In genomic region chr17:14206062-14206461, GRCm38 (mm10) we compare ENCODE assay signal across 9 mouse cellular contexts. TPM values are rescaled to one million over a fixed set of nuclear protein-coding genes. Genes with fewer than 3 reads are reported as not detected.
DNase-seq lines count a peak whose midpoint lies in the region; ATAC-seq and TF ChIP-seq lines count a peak whose summit lies in the region.
"Had no signal": no experiment of that assay in that cellular context is flagged by ENCODE, and none has a peak within 500 bp of the region (broad histone marks: within the 10 kb centered on the region; RNA-seq: fewer than 3 reads in every experiment).

No protein-coding gene starts in this region.

- H3K27ac ChIP-seq in kidney, embryonic 16.5 days (ENCODE audit: low read length) = no peak overlapping the region
- no peak overlapping the region for H3K27ac ChIP-seq in liver, adult 2 months (replicated peaks; ENCODE audit: insufficient read depth, low read depth, low read length)
- H3K27ac ChIP-seq in neural tube, embryonic 12.5 days = no peak overlapping the region

- in situ Hi-C loops in Patski (cut with MboI; ENCODE audit: low pct_unique_long_range_greater_than_20kb) = loop anchor here (5.0 kb wide), 1 partner anchor 69 kb away; no protein-coding TSS in a partner anchor

- WGBS in kidney, embryonic 16.5 days = 34% methylated on average over 3 of the region's 3 CpGs
- WGBS in liver, adult 2 months = 34% methylated on average over 3 of the region's 3 CpGs
- WGBS in neural tube, embryonic 12.5 days = 34% methylated on average over 3 of the region's 3 CpGs

- no peak for ATAC-seq in Patski
- peak; percentile 11; the same call in 1 of the 2 replicates for ATAC-seq in kidney, embryonic 16.5 days (ENCODE audit: low FRiP score, low TSS enrichment)
- ATAC-seq in neural tube, embryonic 12.5 days (ENCODE audit: low FRiP score, low read depth) = peak; percentile 51; the same call in 1 of the 2 replicates

- H3K4me2 ChIP-seq in kidney, embryonic 16.5 days (replicated peaks; ENCODE audit: low read depth, low read length) = no peak overlapping the region
- H3K4me2 ChIP-seq in neural tube, embryonic 12.5 days (replicated peaks) = no peak overlapping the region

- no peaks in the 10 kb centered on the region for H3K9me3 ChIP-seq in kidney, embryonic 16.5 days (ENCODE audit: low read length)
- H3K9me3 ChIP-seq in neural tube, embryonic 12.5 days = no peaks in the 10 kb centered on the region

- DNase-seq in 3134 (ENCODE audit: extremely low read depth, insufficient read length, low spot score) (peak; percentile 65), Patski (ENCODE audit: low read depth, low spot score) (no peak)
- DNase-seq in cerebellum, postnatal 14 days = peak; percentile 87 to 92
- peak; percentile 70 to 75 for DNase-seq in frontal cortex, postnatal 36 days (ENCODE audit: low spot score in 2 of 2)
- DNase-seq in liver, adult 2 months (ENCODE audit: extremely low read depth, low read depth, low spot score) = peak; percentile 61
- DNase-seq in urinary bladder, postnatal 36 days (ENCODE audit: low spot score in 2 of 2) = peak; percentile 44 to 73

- no peaks in the 10 kb centered on the region for H3K36me3 ChIP-seq in kidney, embryonic 16.5 days (ENCODE audit: insufficient read depth, low read length)
- no peaks in the 10 kb centered on the region for H3K36me3 ChIP-seq in liver, adult 2 months (ENCODE audit: control insufficient read depth, insufficient read depth, low read length)
- no peaks in the 10 kb centered on the region for H3K36me3 ChIP-seq in neural tube, embryonic 12.5 days

- H3K27me3 ChIP-seq in Patski = no peaks in the 10 kb centered on the region
- H3K27me3 ChIP-seq in kidney, embryonic 16.5 days (ENCODE audit: insufficient read depth, low read length) = peaks cover 51% of the 10 kb centered on the region
- H3K27me3 ChIP-seq in liver, adult 2 months (ENCODE audit: control insufficient read depth, insufficient read depth, low read length) = no peaks in the 10 kb centered on the region
- H3K27me3 ChIP-seq in neural tube, embryonic 12.5 days (replicated peaks) = peaks cover 46% of the 10 kb centered on the region

- POLR2A ChIA-PET in Patski (lab: Charles Lee) = interaction anchor here (3.9 kb wide), 1 partner anchor 69 kb away, joined by 15 read pairs; no protein-coding TSS in a partner anchor

- peak; percentile 97 for TF ChIP-seq CTCF in Patski (IDR thresholded peaks at IDR 0.05)
- peak; percentile 99 for TF ChIP-seq CTCF in liver, adult 2 months (IDR thresholded peaks at IDR 0.05; ENCODE audit: low read depth, low read length)

- no peak overlapping the region for H3K9ac ChIP-seq in kidney, embryonic 16.5 days (replicated peaks; ENCODE audit: low read length)
- no peak overlapping the region for H3K9ac ChIP-seq in liver, adult 2 months (ENCODE audit: low read depth, low read length)
- no peak overlapping the region for H3K9ac ChIP-seq in neural tube, embryonic 12.5 days

- no peaks in the 10 kb centered on the region for H3K79me2 ChIP-seq in liver, adult 2 months (ENCODE audit: control insufficient read depth, insufficient read depth, low read length)

- no peak for TF ChIP-seq POLR2A in liver, adult 2 months (IDR thresholded peaks at IDR 0.05; ENCODE audit: extremely low read depth, insufficient read depth, low read length)

- peaks cover 28% of the 10 kb centered on the region for H3K4me1 ChIP-seq in kidney, embryonic 16.5 days (ENCODE audit: insufficient read depth, low read length)
- peaks cover 5% of the 10 kb centered on the region for H3K4me1 ChIP-seq in liver, adult 2 months (ENCODE audit: control insufficient read depth, insufficient read depth, low read length)
- H3K4me1 ChIP-seq in neural tube, embryonic 12.5 days = peaks cover 22% of the 10 kb centered on the region

- CTCF ChIA-PET in Patski (lab: Charles Lee) = interaction anchor here (0.7 to 5.8 kb wide), 17 partner anchors 9 to 102 kb away, joined by 3 to 69 read pairs (median 5); no protein-coding TSS in a partner anchor

- no peak overlapping the region for H3K4me3 ChIP-seq in kidney, embryonic 16.5 days (ENCODE audit: low read length)
- H3K4me3 ChIP-seq in liver, adult 2 months (ENCODE audit: insufficient read depth, low read depth, low read length) = no peak overlapping the region
- no peak overlapping the region for H3K4me3 ChIP-seq in neural tube, embryonic 12.5 days
- H3K4me3 ChIP-seq: erythroblast, embryonic 14.5 days had no signal

RNA-seq across cellular contexts. Expression of gene Dact2, which starts 2.0 kb away (rescaled TPM):
- 22.1 TPM for polyA plus RNA-seq in Patski (2021)
- 15.0 and 17.7 TPM in 2 replicates for polyA plus RNA-seq in kidney, embryonic 16.5 days (2015; fragmentation: Nextera tagmentation; extraction: Ambion mirVana)
- total RNA-seq in liver, adult 2 months (2014; rRNA removed) = 5.1 and 7.2 TPM in 2 replicates
- polyA plus RNA-seq in liver, adult 2 months (2012; rRNA removed) = 13.7 and 19.8 TPM in 2 replicates
- polyA plus RNA-seq in neural tube, embryonic 12.5 days (2016; fragmentation: Nextera tagmentation; extraction: Ambion mirVana) = 0.64 and 0.70 TPM in 2 replicates
- polyA plus RNA-seq: erythroblast, embryonic 14.5 days had no signal
